Mouse (Mus musculus): ENCODE measurements around the gene Col23a1. TPM values are rescaled to one million over a fixed set of nuclear protein-coding genes. Genes with fewer than 3 reads are reported as not detected.
"Not testable (repeated sequence)": the region's sequence is repeated elsewhere in the genome, so short reads cannot be mapped to it uniquely, and the experiment has no call there.

The Col23a1 gene
- polyA plus RNA-seq, 1 experiment from 2014 or later, result 29.3 TPM

- ATAC-seq (ENCODE audit: insufficient number of reproducible peaks, insufficient read depth, low FRiP score, low TSS enrichment), result no peak
- Histone ChIP-seq H3K4me1 (peaks cover 39% of the 10 kb centered on the region), H3K4me2 (replicated peaks) (no peak overlapping the region), H3K27me3 (no peaks in the 10 kb centered on the region), H3K9ac (no peak overlapping the region), H3K27ac (no peak overlapping the region), H3K9me3 (no peaks in the 10 kb centered on the region), H3K36me3 (no peaks in the 10 kb centered on the region), H3K4me3 (no peak overlapping the region)
- 75% methylated on average over 9 of the region's 9 CpGs for WGBS
These were observed 61.4 kb downstream of the Col23a1 start for GRCm38 (mm10) chr11:51351151-51351550.

GRCm38 (mm10) chr11:51351841-51352240 lies 62.1 kb downstream of the Col23a1 start:
- H3K36me3 ChIP-seq, result no peaks in the 10 kb centered on the region
- no peak for ATAC-seq (ENCODE audit: insufficient number of reproducible peaks, insufficient read depth, low FRiP score, low TSS enrichment)
- no peaks in the 10 kb centered on the region for H3K27me3 ChIP-seq
- H3K4me1 ChIP-seq, result peaks cover 37% of the 10 kb centered on the region
- no peak overlapping the region for H3K27ac ChIP-seq
- H3K9me3 ChIP-seq, result no peaks in the 10 kb centered on the region
- H3K4me2 ChIP-seq (replicated peaks), result no peak overlapping the region
- no peak overlapping the region for H3K4me3 ChIP-seq
- no peak overlapping the region for H3K9ac ChIP-seq
- 35% methylated on average over 5 of the region's 5 CpGs for WGBS

- H3K4me3 ChIP-seq, result no peak overlapping the region
- H3K27me3 ChIP-seq, result no peaks in the 10 kb centered on the region
- no peak overlapping the region for H3K27ac ChIP-seq
- no peaks in the 10 kb centered on the region for H3K9me3 ChIP-seq
- WGBS, result 76% methylated on average over 5 of the region's 5 CpGs
- H3K4me1 ChIP-seq, result peaks cover 26% of the 10 kb centered on the region
- ATAC-seq (ENCODE audit: insufficient number of reproducible peaks, insufficient read depth, low FRiP score, low TSS enrichment), result no peak
- no peaks in the 10 kb centered on the region for H3K36me3 ChIP-seq
- no peak overlapping the region for H3K4me2 ChIP-seq (replicated peaks)
- no peak overlapping the region for H3K9ac ChIP-seq
These were observed 64.0 kb downstream of the Col23a1 start for GRCm38 (mm10) chr11:51353746-51354145.

GRCm38 (mm10) chr11:51358981-51359380 lies 69.3 kb downstream of the Col23a1 start:
- not testable (repeated sequence) for H3K27me3 ChIP-seq; H3K27ac ChIP-seq; H3K9me3 ChIP-seq; H3K9ac ChIP-seq; H3K4me2 ChIP-seq (replicated peaks); ATAC-seq (ENCODE audit: insufficient number of reproducible peaks, insufficient read depth, low FRiP score, low TSS enrichment); H3K36me3 ChIP-seq; H3K4me1 ChIP-seq; H3K4me3 ChIP-seq
- WGBS, result 93% methylated on average over 9 of the region's 9 CpGs

- WGBS, result 85% methylated on average over 5 of the region's 5 CpGs
These were observed 74.6 kb downstream of the Col23a1 start for GRCm38 (mm10) chr11:51364353-51364752.

GRCm38 (mm10) chr11:51367334-51367733 lies 77.6 kb downstream of the Col23a1 start:
- WGBS, result 85% methylated on average over 5 of the region's 5 CpGs
- Histone ChIP-seq H3K27me3 (no peaks in the 10 kb centered on the region), H3K4me3 (no peak overlapping the region), H3K9me3 (no peaks in the 10 kb centered on the region), H3K4me2 (replicated peaks) (no peak overlapping the region), H3K36me3 (no peaks in the 10 kb centered on the region), H3K27ac (no peak overlapping the region), H3K4me1 (peaks cover 20% of the 10 kb centered on the region), H3K9ac (no peak overlapping the region)
- ATAC-seq (ENCODE audit: insufficient number of reproducible peaks, insufficient read depth, low FRiP score, low TSS enrichment), result no peak

More at GRCm38 (mm10) chr11:51364353-51364752, 74.6 kb downstream of the Col23a1 start:
- H3K4me1 ChIP-seq, result no peaks in the 10 kb centered on the region
- no peaks in the 10 kb centered on the region for H3K27me3 ChIP-seq
- no peak overlapping the region for H3K4me2 ChIP-seq (replicated peaks)
- no peak overlapping the region for H3K27ac ChIP-seq
- no peaks in the 10 kb centered on the region for H3K36me3 ChIP-seq
- H3K9me3 ChIP-seq, result no peaks in the 10 kb centered on the region
- H3K4me3 ChIP-seq, result no peak overlapping the region
- no peak overlapping the region for H3K9ac ChIP-seq
- ATAC-seq (ENCODE audit: insufficient number of reproducible peaks, insufficient read depth, low FRiP score, low TSS enrichment), result no peak

- no peak overlapping the region for H3K4me2 ChIP-seq (replicated peaks)
- no peak overlapping the region for H3K4me3 ChIP-seq
- WGBS, result 69% methylated on average over 4 of the region's 4 CpGs
- no peaks in the 10 kb centered on the region for H3K36me3 ChIP-seq
- H3K9ac ChIP-seq, result no peak overlapping the region
- peaks cover 21% of the 10 kb centered on the region for H3K4me1 ChIP-seq
- no peaks in the 10 kb centered on the region for H3K27me3 ChIP-seq
- H3K27ac ChIP-seq, result no peak overlapping the region
- ATAC-seq (ENCODE audit: insufficient number of reproducible peaks, insufficient read depth, low FRiP score, low TSS enrichment), result no peak
- no peaks in the 10 kb centered on the region for H3K9me3 ChIP-seq
These were observed 80.6 kb downstream of the Col23a1 start for GRCm38 (mm10) chr11:51370273-51370672.

GRCm38 (mm10) chr11:51371321-51371720 lies 81.6 kb downstream of the Col23a1 start:
- H3K27ac ChIP-seq, result no peak overlapping the region
- H3K4me2 ChIP-seq (replicated peaks), result no peak overlapping the region
- no peaks in the 10 kb centered on the region for H3K27me3 ChIP-seq
- ATAC-seq (ENCODE audit: insufficient number of reproducible peaks, insufficient read depth, low FRiP score, low TSS enrichment), result no peak
- no peak overlapping the region for H3K4me3 ChIP-seq
- H3K9ac ChIP-seq, result no peak overlapping the region
- H3K4me1 ChIP-seq, result peaks cover 21% of the 10 kb centered on the region
- no peaks in the 10 kb centered on the region for H3K9me3 ChIP-seq
- H3K36me3 ChIP-seq, result no peaks in the 10 kb centered on the region
- WGBS, result 52% methylated on average over 4 of the region's 4 CpGs

- H3K4me2 ChIP-seq (replicated peaks), result no peak overlapping the region
- 38% methylated on average over 1 of the region's 1 CpGs for WGBS
- H3K9me3 ChIP-seq, result no peaks in the 10 kb centered on the region
- H3K9ac ChIP-seq, result no peak overlapping the region
- H3K27me3 ChIP-seq, result no peaks in the 10 kb centered on the region
- no peaks in the 10 kb centered on the region for H3K36me3 ChIP-seq
- no peak overlapping the region for H3K27ac ChIP-seq
- H3K4me1 ChIP-seq, result peaks cover 21% of the 10 kb centered on the region
- no peak for ATAC-seq (ENCODE audit: insufficient number of reproducible peaks, insufficient read depth, low FRiP score, low TSS enrichment)
- H3K4me3 ChIP-seq, result no peak overlapping the region
These were observed 82.2 kb downstream of the Col23a1 start for GRCm38 (mm10) chr11:51371926-51372325.

GRCm38 (mm10) chr11:51377199-51377598 lies 87.5 kb downstream of the Col23a1 start:
- Histone ChIP-seq H3K9ac (no peak overlapping the region), H3K36me3 (no peaks in the 10 kb centered on the region), H3K27ac (no peak overlapping the region), H3K27me3 (0 out of 2 replicates have a peak, but pooled peaks cover 2% of the 10 kb centered on the region), H3K4me2 (replicated peaks) (no peak overlapping the region), H3K4me1 (peaks cover 2% of the 10 kb centered on the region; the same call in 1 of the 2 replicates), H3K9me3 (no peaks in the 10 kb centered on the region), H3K4me3 (no peak overlapping the region)
- 64% methylated on average over 5 of the region's 5 CpGs for WGBS
- ATAC-seq (ENCODE audit: insufficient number of reproducible peaks, insufficient read depth, low FRiP score, low TSS enrichment), result no peak

GRCm38 (mm10) chr11:51388892-51389340 lies 99.2 kb downstream of the Col23a1 start:
- ATAC-seq (ENCODE audit: insufficient number of reproducible peaks, insufficient read depth, low FRiP score, low TSS enrichment), result no peak
- Histone ChIP-seq H3K9ac (no peak overlapping the region), H3K27me3 (0 out of 2 replicates have a peak, but pooled peaks cover 15% of the 10 kb centered on the region), H3K9me3 (no peaks in the 10 kb centered on the region), H3K27ac (no peak overlapping the region; the same call in 1 of the 2 replicates), H3K36me3 (no peaks in the 10 kb centered on the region), H3K4me3 (no peak overlapping the region), H3K4me1 (peaks cover 37% of the 10 kb centered on the region), H3K4me2 (replicated peaks) (peak overlapping the region; percentile 29; the same call in 1 of the 2 replicates)
- 29% methylated on average over 8 of the region's 8 CpGs for WGBS

GRCm38 (mm10) chr11:51389763-51390162 lies 100.0 kb downstream of the Col23a1 start:
- H3K4me2 ChIP-seq (replicated peaks), result peak overlapping the region; percentile 29
- 0 out of 2 replicates have a peak, but pooled peaks cover 15% of the 10 kb centered on the region for H3K27me3 ChIP-seq
- H3K36me3 ChIP-seq, result no peaks in the 10 kb centered on the region
- peak; percentile 50; the same call in 1 of the 2 replicates for ATAC-seq (ENCODE audit: insufficient number of reproducible peaks, insufficient read depth, low FRiP score, low TSS enrichment)
- H3K9me3 ChIP-seq, result no peaks in the 10 kb centered on the region
- 34% methylated on average over 10 of the region's 10 CpGs for WGBS
- no peak overlapping the region for H3K9ac ChIP-seq
- peak overlapping the region; percentile 80 for H3K27ac ChIP-seq
- H3K4me3 ChIP-seq, result no peak overlapping the region
- peaks cover 43% of the 10 kb centered on the region for H3K4me1 ChIP-seq

Measured in embryonic facial prominence, embryonic 12.5 days (tissue).